In the genomic region with DNA sequence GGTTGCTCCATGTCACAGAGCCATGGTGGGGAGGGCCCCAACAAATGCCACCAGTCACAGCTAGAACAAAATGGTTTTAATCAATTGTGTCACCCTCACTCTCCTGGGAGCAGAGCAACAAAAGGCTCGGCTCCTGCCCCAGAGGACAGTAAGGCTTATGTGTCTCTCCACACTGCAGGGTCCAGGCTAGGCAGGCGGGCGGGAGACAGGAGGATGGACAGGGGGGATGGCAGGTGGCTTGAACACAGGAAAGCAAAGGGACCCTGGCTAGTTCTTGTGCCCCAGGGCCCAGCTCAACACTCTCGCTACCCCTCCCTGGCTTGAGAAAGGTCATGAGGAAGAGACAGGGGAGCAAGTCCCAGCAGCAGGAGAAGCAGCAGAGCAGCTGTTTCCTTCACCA, we compare ENCODE assay signal across 17 mouse cellular contexts. TPM values are rescaled to one million over a fixed set of nuclear protein-coding genes. Genes with fewer than 3 reads are reported as not detected.
DNase-seq lines count a peak whose midpoint lies in the region; ATAC-seq and TF ChIP-seq lines count a peak whose summit lies in the region.
"Had no signal": no experiment of that assay in that cellular context is flagged by ENCODE, and none has a peak within 500 bp of the region (broad histone marks: within the 10 kb centered on the region; RNA-seq: fewer than 3 reads in every experiment).

No protein-coding gene starts in this region.

- H3K27ac ChIP-seq in intestine, embryonic 14.5 days (ENCODE audit: low read depth) = 0 out of 2 replicates have a peak overlapping the region, but pooled peaks have one; percentile 18
- H3K27ac ChIP-seq in intestine, embryonic 15.5 days = no peak overlapping the region
- H3K27ac ChIP-seq in thymus, adult 2 months (ENCODE audit: control insufficient read depth, insufficient read depth, low read length) = peak overlapping the region; percentile 48; the same call in 1 of the 2 replicates
- peak overlapping the region; percentile 72; the same call in 1 of the 2 replicates for H3K27ac ChIP-seq in limb, embryonic 12.5 days
- 0 out of 2 replicates have a peak overlapping the region, but pooled peaks have one; percentile 16 for H3K27ac ChIP-seq in olfactory bulb, adult 2 months (ENCODE audit: insufficient read depth, low read depth, low read length)
- H3K27ac ChIP-seq: embryonic facial prominence, embryonic 15.5 days; limb, embryonic 15.5 days had no signal

- no peak overlapping the region for H3K9ac ChIP-seq in intestine, embryonic 14.5 days (ENCODE audit: low read length)
- H3K9ac ChIP-seq in intestine, embryonic 15.5 days = no peak overlapping the region
- H3K9ac ChIP-seq in limb, embryonic 12.5 days (replicated peaks) = no peak overlapping the region; the same call in 1 of the 2 replicates
- H3K9ac ChIP-seq: embryonic facial prominence, embryonic 15.5 days; limb, embryonic 15.5 days; lung, embryonic 14.5 days had no signal

- no peak for ATAC-seq in intestine, embryonic 14.5 days (replicated peaks; ENCODE audit: low FRiP score, low TSS enrichment, low read depth)
- no peak for ATAC-seq in intestine, embryonic 15.5 days
- no peak for ATAC-seq in limb, embryonic 12.5 days (ENCODE audit: insufficient number of reproducible peaks, insufficient read depth, low FRiP score, low TSS enrichment, low read depth)
- ATAC-seq: Patski had no signal

- H3K4me3 ChIP-seq in intestine, embryonic 14.5 days (ENCODE audit: low read depth, low read length) = no peak overlapping the region
- H3K4me3 ChIP-seq in intestine, embryonic 15.5 days (replicated peaks) = no peak overlapping the region
- no peak overlapping the region for H3K4me3 ChIP-seq in thymus, adult 2 months (ENCODE audit: control insufficient read depth, insufficient read depth, low read length)
- no peak overlapping the region for H3K4me3 ChIP-seq in limb, embryonic 12.5 days (replicated peaks)
- H3K4me3 ChIP-seq in olfactory bulb, adult 2 months (ENCODE audit: insufficient read depth, low read depth, low read length) = no peak overlapping the region
- H3K4me3 ChIP-seq: embryonic facial prominence, embryonic 15.5 days; limb, embryonic 15.5 days had no signal

- peaks cover 27% of the 10 kb centered on the region for H3K36me3 ChIP-seq in intestine, embryonic 14.5 days (ENCODE audit: control insufficient read depth, insufficient read depth, low read length)
- 0 out of 2 replicates have a peak, but pooled peaks cover 3% of the 10 kb centered on the region for H3K36me3 ChIP-seq in intestine, embryonic 15.5 days
- H3K36me3 ChIP-seq in thymus, adult 2 months (ENCODE audit: control insufficient read depth, insufficient read depth, low read length) = peaks cover 13% of the 10 kb centered on the region
- H3K36me3 ChIP-seq in limb, embryonic 12.5 days = peaks cover 46% of the 10 kb centered on the region

- TF ChIP-seq CTCF in thymus, adult 2 months (IDR thresholded peaks at IDR 0.05; ENCODE audit: borderline replicate concordance, control insufficient read depth, extremely low read depth, insufficient read depth, low read length, poor library complexity) = no peak
- TF ChIP-seq CTCF in olfactory bulb, adult 2 months (IDR thresholded peaks at IDR 0.05; ENCODE audit: insufficient read depth, low read depth, low read length) = no peak

- H3K4me1 ChIP-seq in intestine, embryonic 14.5 days (replicated peaks; ENCODE audit: control insufficient read depth, insufficient read depth, low read length) = peaks cover 11% of the 10 kb centered on the region
- H3K4me1 ChIP-seq in intestine, embryonic 15.5 days (replicated peaks) = peaks cover 9% of the 10 kb centered on the region
- peaks cover 17% of the 10 kb centered on the region for H3K4me1 ChIP-seq in thymus, adult 2 months (replicated peaks; ENCODE audit: control insufficient read depth, insufficient read depth, low read length)
- peaks cover 25% of the 10 kb centered on the region for H3K4me1 ChIP-seq in limb, embryonic 12.5 days (replicated peaks)
- peaks cover 23% of the 10 kb centered on the region for H3K4me1 ChIP-seq in olfactory bulb, adult 2 months (ENCODE audit: control insufficient read depth, insufficient read depth, low read length)

- no peaks in the 10 kb centered on the region for H3K9me3 ChIP-seq in intestine, embryonic 14.5 days (ENCODE audit: control insufficient read depth, low read length)
- H3K9me3 ChIP-seq in intestine, embryonic 15.5 days = no peaks in the 10 kb centered on the region
- H3K9me3 ChIP-seq in limb, embryonic 12.5 days = no peaks in the 10 kb centered on the region
- H3K9me3 ChIP-seq: embryonic facial prominence, embryonic 15.5 days; limb, embryonic 15.5 days had no signal

- DNase-seq in intestine, embryonic 14.5 days (ENCODE audit: low spot score) = no peak
- peak; percentile 27 for DNase-seq in thymus, adult 2 months
- DNase-seq in thymus, postnatal 25 days = no peak
- no peak for DNase-seq in right cerebral cortex, postnatal 36 days (ENCODE audit: low spot score in 2 of 2)
- no peak for DNase-seq in lung, postnatal 36 days
- DNase-seq: cerebellum, adult 8-10 months; heart, postnatal 14 days; kidney, adult 18-20 months; spleen, adult 18-20 months had no signal

- H3K4me2 ChIP-seq in intestine, embryonic 14.5 days (ENCODE audit: low read length) = no peak overlapping the region
- H3K4me2 ChIP-seq in intestine, embryonic 15.5 days (replicated peaks) = no peak overlapping the region
- H3K4me2 ChIP-seq in limb, embryonic 12.5 days = no peak overlapping the region
- H3K4me2 ChIP-seq: embryonic facial prominence, embryonic 15.5 days; limb, embryonic 15.5 days had no signal

- no peaks in the 10 kb centered on the region for H3K27me3 ChIP-seq in intestine, embryonic 14.5 days (replicated peaks; ENCODE audit: control insufficient read depth, insufficient read depth, low read length)
- H3K27me3 ChIP-seq in intestine, embryonic 15.5 days (replicated peaks) = no peaks in the 10 kb centered on the region
- H3K27me3 ChIP-seq in thymus, adult 2 months (ENCODE audit: control insufficient read depth, insufficient read depth, low read length) = no peaks in the 10 kb centered on the region
- 0 out of 2 replicates have a peak, but pooled peaks cover 3% of the 10 kb centered on the region for H3K27me3 ChIP-seq in limb, embryonic 12.5 days
- H3K27me3 ChIP-seq: CH12.LX; embryonic facial prominence, embryonic 15.5 days; limb, embryonic 15.5 days; Patski had no signal

- TF ChIP-seq POLR2A in thymus, adult 2 months (IDR thresholded peaks at IDR 0.05; ENCODE audit: control insufficient read depth, extremely low read depth, insufficient read depth, low read length, poor library complexity) = no peak
- no peak for TF ChIP-seq POLR2A in olfactory bulb, adult 2 months (IDR thresholded peaks at IDR 0.05; ENCODE audit: insufficient read depth, low read depth, low read length)

- WGBS in intestine, embryonic 14.5 days = 80% methylated on average over 4 of the region's 4 CpGs
- 81% methylated on average over 4 of the region's 4 CpGs for WGBS in intestine, embryonic 15.5 days
- 64% methylated on average over 4 of the region's 4 CpGs for WGBS in thymus, adult 2 months
- WGBS in limb, embryonic 12.5 days = 65% methylated on average over 4 of the region's 4 CpGs
- 79% methylated on average over 4 of the region's 4 CpGs for WGBS in olfactory bulb, adult 2 months

RNA-seq across cellular contexts. Expression of a gene that starts 14.8 kb away (rescaled TPM):
- 84.6 and 89.7 TPM in 2 replicates for polyA plus RNA-seq in intestine, embryonic 14.5 days (2014; fragmentation: Nextera tagmentation; extraction: Ambion mirVana)
- 68.7 and 72.2 TPM in 2 replicates for polyA plus RNA-seq in intestine, embryonic 15.5 days (2015; fragmentation: Nextera tagmentation; extraction: Ambion mirVana)
- polyA plus RNA-seq in thymus, adult 2 months (2012; rRNA removed) = 134 and 143 TPM in 2 replicates
- polyA plus RNA-seq in limb, embryonic 12.5 days (2016; fragmentation: Nextera tagmentation; extraction: Ambion mirVana) = 81.4 and 85.3 TPM in 2 replicates
- polyA plus RNA-seq in olfactory bulb, adult 2 months (2012; ENCODE audit: insufficient read depth, insufficient read length, low replicate concordance, missing spikeins) = not detected in 2 replicates

RNA-seq across cellular contexts. Expression of a gene that starts 29.5 kb away (rescaled TPM):
- 1.5 and 2.2 TPM in 2 replicates for polyA plus RNA-seq in intestine, embryonic 14.5 days (2014; fragmentation: Nextera tagmentation; extraction: Ambion mirVana)
- 2.7 and 3.0 TPM in 2 replicates for polyA plus RNA-seq in intestine, embryonic 15.5 days (2015; fragmentation: Nextera tagmentation; extraction: Ambion mirVana)
- polyA plus RNA-seq in thymus, adult 2 months (2012; rRNA removed) = 39.7 and 45.2 TPM in 2 replicates
- 3.8 and 4.1 TPM in 2 replicates for polyA plus RNA-seq in limb, embryonic 12.5 days (2016; fragmentation: Nextera tagmentation; extraction: Ambion mirVana)
- not detected in 2 replicates for polyA plus RNA-seq in olfactory bulb, adult 2 months (2012; ENCODE audit: insufficient read depth, insufficient read length, low replicate concordance, missing spikeins)

RNA-seq across cellular contexts. Expression of a gene that starts 51.8 kb away (rescaled TPM):
- 2.8 and 3.2 TPM in 2 replicates for polyA plus RNA-seq in intestine, embryonic 14.5 days (2014; fragmentation: Nextera tagmentation; extraction: Ambion mirVana)
- 3.0 and 3.2 TPM in 2 replicates for polyA plus RNA-seq in intestine, embryonic 15.5 days (2015; fragmentation: Nextera tagmentation; extraction: Ambion mirVana)
- polyA plus RNA-seq in thymus, adult 2 months (2012; rRNA removed) = 2.8 and 4.6 TPM in 2 replicates
- 2.3 and 2.9 TPM in 2 replicates for polyA plus RNA-seq in limb, embryonic 12.5 days (2016; fragmentation: Nextera tagmentation; extraction: Ambion mirVana)
- not detected in 2 replicates for polyA plus RNA-seq in olfactory bulb, adult 2 months (2012; ENCODE audit: insufficient read depth, insufficient read length, low replicate concordance, missing spikeins)
